Mouse (Mus musculus) small intestine, adult 2 months (tissue): Measurements from ENCODE around the gene Olfr1104.

Experiments used
- CTCF ChIP-seq: fragments of 200-500 bp; IDR thresholded peaks from 2 replicates; pipeline ENCODE4 v1.5.1; 2012; ENCODE audit warnings: low read depth, mild to moderate bottlenecking, control low read depth, inconsistent platforms, low read length, moderate library complexity, mixed read lengths; ENCODE audit not compliant: insufficient replicate concordance, insufficient read length; ENCODE audit errors: extremely low read depth
- POLR2A ChIP-seq: fragments of 200-500 bp; IDR thresholded peaks from 2 replicates; pipeline ENCODE4 v1.6.1; 2012; ENCODE audit warnings: low read depth, mild to moderate bottlenecking, control low read depth, inconsistent platforms, low read length, moderate library complexity

- no peak for TF ChIP-seq POLR2A
- no peak for TF ChIP-seq CTCF
Observed at GRCm38 (mm10) chr2:87052173-87052572, 25.3 kb upstream of the Olfr1104 start, which contains the start of gene Olfr1106.
